Mouse (Mus musculus) neural tube, embryonic 10.5 days (tissue): ENCODE data around the gene Olfr348.

Experiments
- DNase-seq: peaks from one replicate; pipeline ENCODE4 v3.0.0-alpha.2; 2017; ENCODE audit warnings: low spot score; ENCODE audit errors: extremely low spot score

Gene Olfr348

DNA sequence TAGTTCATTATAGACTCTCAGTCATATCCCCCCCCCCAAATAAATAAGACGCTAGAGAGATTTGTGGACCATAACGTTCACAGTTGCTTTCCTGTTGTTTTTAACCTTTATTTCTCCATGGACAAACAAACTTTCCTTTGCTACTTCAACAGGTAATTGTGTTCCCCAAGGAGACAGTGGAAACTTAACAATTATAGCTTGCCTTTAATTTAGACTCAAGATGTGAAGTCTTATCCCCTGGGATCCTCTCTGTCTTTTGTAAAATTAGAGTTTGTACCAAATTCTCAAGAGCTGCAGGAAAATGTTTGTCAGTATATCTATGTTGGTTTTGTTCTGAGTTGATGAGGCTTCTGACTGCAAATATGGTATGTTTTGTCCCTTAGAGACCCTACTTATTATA is at the start of gene Olfr348:
Gene Olfr348 (plus strand): TSS at position 301 of the 400 bp plus-strand sequence.
- no peak for DNase-seq

- no peak for DNase-seq
These were observed 47.9 kb upstream of the Olfr348 start for GRCm38 (mm10) chr2:36736226-36736625.

DNA sequence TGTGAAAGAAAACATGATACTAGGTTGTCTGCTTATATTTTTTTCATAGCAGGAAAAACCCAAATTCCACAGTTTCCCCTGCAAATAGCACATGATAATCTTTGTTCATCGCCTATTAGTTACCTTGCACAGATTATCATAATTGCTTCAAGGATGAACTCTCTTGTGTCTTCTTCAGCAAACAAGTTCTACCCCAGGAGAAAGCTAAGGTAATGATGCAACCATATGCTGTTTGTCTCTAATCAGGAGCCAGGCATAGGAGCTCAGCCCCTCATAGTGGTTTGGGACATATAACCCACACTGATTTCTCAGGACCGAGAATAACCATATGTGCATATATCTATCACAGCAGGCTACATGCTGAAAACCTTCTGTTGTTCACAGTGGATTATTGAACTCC is 6.2 kb downstream of the Olfr348 start, which contains the start of gene Olfr50:
Gene Olfr50 (plus strand): TSS at position 301 of the 400 bp plus-strand sequence.
- DNase-seq = no peak

DNA sequence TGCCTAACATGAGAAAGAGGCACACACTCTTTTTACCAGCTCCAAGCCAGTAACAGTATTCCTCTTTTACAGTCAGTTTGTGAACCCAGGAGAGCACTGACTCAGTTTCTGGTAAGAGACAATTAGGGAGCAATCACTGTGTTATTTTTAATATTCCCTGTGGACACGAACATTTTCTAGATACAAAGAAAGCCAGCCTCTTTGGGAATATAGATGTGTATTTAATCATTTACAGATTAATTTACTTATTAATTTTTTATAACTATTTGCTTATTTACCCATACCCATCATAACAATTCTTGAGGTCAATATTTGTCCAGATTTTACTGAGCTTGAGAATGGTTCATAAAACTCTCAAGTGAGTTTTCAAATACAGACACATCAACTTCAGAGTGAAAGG is 32.9 kb downstream of the Olfr348 start, which contains the start of gene Olfr3:
Gene Olfr3 (minus strand): TSS at position 101 of the 400 bp plus-strand sequence.
- no peak for DNase-seq
